Mouse (Mus musculus): Measurements from ENCODE around the gene Tnni3k. TPM values are rescaled to one million over a fixed set of nuclear protein-coding genes. Genes with fewer than 3 reads are reported as not detected.

Tnni3k gene
- total RNA-seq, 4 experiments from 2014 or later: not detected

DNA sequence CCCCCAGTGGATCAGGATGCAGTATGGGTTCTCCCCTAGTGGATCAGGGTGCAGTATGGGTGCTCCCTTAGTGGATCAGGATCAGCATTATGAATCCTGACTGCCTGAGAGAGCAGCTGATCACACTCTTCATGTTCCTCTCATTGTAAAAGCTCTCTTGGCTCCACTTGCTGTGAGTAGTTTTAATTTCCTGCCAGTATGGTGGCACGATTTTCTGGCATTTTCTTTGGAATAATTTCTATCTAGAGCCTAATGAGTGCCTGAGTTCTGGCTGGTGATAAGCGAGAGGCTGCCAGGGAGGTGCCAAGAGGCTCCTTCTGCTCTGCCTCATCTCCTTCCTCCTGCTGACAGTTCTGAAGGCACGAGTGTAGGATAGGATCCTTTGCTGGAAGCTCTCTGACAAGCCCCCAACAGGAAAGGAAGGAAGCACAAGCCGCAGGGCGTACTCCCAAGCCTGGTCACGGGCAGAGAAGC lies 109.5 kb downstream of the Tnni3k start:
- no peak for DNase-seq

DNA sequence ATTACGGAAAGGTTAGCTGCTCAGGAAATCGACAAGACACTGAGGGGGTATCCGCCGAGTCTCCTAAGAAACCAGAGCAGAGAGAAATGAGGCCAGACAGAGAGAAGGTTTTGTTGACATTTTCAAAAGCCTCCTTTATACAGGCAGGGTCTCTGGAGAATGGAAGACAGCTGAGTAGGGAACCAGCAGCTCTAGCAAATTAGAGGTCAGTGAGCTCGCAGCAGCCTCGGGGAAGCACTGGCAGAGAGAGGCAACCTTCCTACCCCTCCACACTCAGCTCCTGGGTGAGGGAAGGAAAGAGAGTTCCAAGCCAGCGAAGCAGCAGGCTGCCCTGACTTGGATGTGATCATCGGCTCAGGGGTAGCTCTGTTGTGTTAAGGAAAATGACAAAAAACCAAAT lies 127.5 kb downstream of the Tnni3k start:
- DNase-seq: no peak

DNA sequence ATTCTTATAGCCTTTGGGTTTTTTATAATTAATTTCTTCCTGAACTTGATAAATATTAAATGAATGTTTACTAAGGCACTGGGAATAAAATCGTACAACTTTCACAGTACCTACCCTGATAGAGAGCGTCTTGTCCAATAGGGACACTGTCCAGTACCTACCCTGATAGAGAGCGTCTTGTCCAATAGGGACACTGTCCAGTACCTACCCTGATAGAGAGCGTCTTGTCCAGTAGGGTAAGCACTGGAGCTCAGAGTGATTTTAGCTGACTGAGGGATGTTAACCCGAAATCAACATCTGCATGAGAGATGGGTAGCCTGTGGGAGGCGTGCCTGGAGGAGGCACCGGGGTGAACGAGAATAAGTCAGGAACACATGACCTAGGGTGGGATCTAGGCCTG lies 130.3 kb downstream of the Tnni3k start:
- no peak for DNase-seq

DNA sequence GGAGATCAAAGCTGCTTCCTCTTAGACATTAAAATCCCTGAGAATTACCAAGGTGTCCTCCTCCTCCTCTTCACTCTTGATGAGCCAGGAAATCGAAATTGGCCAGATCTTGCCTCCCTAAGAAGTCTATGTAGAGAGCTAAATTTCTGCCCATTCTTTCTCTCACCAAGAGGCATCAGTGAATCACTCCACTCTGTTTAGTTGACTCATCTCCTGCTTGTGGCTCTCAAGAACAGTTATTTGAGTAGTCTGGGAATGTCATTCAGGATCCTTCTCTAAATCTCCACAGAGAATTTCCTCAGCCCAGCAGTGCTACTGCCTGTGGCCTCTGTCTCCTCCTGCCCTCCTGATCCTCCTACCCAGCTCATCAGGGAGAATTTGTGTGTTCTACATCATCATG lies 139.6 kb downstream of the Tnni3k start:
- no peak for DNase-seq

DNA sequence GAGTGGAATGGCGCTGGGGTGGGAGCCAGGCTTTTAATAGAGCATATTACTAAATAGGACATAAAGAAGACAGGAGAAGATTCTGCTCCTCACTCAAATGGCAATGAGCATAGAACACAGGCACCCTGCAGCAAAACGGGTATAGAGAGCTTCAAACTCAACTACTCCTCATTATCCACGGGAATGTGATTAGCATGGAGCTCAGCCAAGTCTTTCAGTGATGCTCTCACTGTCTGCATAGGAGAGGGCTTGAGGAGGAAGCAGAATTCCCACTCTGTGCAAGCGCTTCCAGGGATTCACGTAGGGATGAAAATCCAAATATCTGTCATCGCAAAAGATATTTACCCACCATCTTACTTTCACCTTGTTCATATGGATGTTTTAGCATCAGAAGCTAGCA lies 141.6 kb downstream of the Tnni3k start:
- no peak for DNase-seq

DNA sequence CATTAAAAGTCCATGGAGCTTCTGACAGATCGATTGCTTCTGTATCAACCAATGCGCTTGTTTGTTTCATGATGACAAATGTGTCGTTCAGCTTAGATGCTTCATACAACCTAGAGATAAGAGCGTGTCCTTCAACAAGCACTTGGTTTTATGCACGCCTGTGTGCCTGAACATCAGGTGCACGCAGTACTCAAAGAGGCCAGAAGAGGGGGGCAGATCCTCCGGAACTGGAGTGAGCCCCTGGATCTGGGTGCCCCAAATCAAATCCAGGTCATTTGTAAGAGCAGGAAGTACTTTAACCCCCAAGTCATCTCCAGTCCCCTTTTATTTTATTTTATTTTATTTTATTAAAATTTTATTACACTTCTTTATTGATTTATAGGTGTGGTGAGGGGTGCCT lies 158.5 kb downstream of the Tnni3k start:
- DNase-seq: no peak

DNA sequence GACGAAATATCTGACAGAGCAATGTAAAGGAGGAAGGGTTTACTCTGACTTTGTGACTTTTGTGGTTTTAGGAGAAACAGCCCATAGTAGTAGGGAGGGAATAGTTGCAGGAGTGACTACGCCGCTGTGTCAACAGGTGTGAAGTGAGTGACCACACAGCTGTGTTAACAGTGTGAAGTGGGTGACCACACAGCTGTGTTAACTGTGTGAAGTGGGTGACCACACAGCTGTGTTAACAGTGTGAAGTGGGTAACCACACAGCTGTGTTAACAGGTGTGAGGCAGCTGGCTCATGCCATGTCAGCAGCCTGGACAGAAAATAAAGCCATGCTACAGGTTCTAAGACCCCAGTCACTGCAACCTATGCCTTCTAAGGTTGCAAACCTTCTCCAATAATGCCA lies 162.0 kb downstream of the Tnni3k start:
- DNase-seq: no peak

DNA sequence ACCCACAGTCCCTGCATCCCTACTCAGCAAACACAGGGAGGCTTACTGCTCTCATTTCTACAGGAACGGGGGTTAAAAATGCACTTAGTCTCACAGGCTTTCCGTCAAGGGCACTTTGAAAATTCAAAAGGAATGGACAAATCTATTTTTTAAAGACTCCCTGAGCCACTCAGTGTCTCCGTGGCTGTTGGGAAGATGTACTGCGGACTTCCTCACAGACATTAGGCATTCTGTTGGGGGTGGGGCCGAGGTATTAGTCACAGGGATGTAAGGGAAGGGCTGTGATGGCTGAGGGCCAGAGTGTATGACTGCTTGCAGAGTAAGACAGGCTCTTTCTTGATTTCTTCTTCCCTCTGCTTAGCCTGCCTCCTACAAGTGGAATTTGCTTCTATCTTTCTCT lies 169.8 kb downstream of the Tnni3k start:
- DNase-seq: peak; percentile 15

DNA sequence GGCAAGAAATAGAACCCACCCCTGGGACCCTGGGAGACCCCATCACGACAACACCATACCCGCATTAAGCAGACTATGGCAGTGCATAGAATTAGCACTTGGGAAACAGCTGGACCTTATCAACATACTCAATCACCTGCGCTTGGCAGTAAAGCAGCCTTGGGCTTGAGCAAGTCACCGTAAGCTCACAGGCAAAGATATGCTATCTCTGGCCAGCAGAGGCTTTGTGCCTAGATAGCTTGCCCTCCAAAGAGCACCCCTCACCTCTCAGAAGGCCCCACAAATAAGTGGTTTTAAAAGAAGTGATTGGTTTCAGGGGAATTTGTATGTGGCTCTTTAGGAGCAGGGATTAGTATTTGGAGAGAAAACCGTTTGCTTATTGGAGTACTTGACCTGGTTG lies 170.2 kb downstream of the Tnni3k start:
- no peak for DNase-seq

DNA sequence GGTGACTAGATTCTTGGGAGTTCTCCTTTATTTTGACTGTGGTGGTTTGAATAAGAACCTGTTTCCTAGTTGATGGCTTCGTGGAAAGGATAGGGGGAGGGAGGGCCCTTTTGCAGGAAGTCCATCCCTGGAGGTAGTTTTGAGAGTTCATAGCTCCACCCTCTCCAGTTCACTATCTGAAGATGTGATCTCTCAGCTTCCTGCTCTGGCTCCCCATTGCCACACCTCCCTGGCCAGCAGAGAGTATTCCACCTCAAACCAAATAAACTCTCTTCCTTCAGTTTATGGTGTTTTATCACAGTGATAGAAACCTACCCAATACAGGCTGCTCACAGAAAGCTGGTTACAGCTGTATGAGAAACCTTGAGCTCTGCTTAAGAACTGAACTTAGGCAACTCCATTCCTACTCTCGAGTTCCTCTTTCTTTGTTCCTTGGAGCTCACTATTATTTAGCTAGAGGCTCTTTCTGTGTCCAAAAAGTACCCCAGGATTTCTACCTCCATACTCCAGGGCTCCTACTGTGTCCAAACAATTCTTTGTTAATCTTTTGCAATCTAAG lies 173.7 kb downstream of the Tnni3k start:
- DNase-seq: no peak

DNA sequence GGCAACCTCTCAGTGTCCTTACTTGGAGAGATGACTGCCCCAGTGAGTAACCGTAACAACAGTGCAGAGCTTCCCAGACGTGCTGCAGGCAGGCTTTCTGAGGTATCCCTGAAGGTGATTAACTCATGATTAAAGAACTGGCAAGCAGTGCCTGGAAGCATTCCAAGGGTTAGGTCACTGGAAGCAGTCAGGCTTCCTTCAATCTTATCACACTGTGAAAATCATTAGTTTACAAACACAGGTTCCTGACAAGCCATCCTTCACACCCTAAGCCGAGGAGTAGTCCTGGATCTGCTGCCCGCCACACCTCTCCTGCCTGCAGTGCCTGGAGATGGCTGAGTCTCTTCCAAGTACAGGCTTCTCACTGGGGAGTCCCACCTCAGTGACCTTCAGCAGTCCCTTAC lies 174.7 kb downstream of the Tnni3k start:
- DNase-seq: peak; percentile 16

DNA sequence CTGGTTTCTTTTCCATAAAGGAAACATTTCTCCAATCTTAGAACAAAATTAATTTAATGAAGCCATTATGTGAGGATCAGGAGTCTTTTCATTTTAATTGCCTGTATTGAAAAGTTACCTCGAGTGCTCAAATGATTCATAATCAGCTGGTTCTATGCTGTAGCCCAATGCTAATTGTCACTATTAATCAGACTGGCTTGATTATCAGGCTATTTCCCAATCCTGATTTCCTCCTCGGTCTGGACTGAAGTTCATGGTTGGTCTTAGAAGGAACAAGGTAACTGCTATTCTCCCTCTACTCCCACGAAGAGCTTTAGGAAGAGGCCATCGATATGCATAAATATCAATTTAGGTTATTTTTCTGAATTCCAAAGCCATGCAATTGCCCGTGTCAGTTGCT lies 175.1 kb downstream of the Tnni3k start:
- DNase-seq: no peak

DNA sequence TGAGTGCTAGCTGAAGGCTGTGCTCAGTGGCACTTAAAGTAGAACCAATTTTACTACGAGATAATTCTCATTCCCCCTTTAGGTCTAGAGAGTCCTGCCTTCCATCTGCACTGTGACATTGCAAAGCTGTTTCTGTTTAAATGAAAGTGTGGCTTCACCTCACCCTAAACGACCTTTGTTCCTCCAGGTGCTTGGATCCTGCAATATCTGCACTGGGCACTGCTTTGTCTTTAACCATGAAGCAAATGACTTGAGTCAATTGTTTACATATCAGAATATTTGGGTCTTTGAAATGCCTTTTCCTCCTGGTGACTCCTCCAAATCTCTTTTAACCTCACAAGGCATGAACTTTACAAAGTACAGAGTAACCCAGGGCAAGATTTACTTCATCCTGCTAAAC lies 175.7 kb downstream of the Tnni3k start:
- no peak for DNase-seq

DNA sequence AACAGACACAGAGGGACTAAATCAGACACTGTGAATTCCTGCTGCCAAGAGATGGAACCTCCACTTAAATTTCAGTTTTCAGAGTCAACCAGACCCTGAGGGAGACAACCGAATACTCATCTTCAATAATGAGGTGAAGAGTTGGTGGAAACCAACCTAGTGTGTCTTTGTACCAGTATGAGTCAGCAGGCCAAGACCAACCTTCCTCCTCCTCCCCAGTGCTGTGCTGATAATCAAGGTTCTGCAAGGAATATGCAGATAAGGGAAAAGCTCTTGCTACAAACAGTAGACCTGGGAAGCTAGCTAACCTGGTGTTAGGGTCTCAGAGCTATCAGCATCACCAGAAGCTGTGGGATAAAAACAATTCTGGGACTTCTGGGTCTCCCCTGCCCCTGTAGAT lies 176.1 kb downstream of the Tnni3k start:
- no peak for DNase-seq

DNA sequence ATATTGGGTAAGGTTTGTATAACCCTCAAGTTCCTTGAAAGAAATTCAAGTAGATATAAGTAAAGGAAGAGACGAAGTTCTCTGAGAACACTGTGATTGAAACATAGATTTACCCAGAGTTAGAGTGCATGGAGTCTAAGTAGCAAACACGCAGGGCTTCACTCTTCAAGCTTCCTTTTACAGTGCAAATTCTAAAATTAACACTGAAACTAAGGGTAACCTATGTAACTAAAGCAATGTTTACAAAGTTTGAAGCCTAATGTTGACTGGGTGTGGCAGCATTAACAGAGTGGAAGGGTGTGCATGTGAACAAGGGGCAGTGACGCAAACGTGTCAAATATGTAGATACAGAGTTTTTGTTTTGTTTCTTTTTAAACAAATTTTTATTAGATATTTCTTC lies 186.4 kb downstream of the Tnni3k start:
- DNase-seq: no peak

DNA sequence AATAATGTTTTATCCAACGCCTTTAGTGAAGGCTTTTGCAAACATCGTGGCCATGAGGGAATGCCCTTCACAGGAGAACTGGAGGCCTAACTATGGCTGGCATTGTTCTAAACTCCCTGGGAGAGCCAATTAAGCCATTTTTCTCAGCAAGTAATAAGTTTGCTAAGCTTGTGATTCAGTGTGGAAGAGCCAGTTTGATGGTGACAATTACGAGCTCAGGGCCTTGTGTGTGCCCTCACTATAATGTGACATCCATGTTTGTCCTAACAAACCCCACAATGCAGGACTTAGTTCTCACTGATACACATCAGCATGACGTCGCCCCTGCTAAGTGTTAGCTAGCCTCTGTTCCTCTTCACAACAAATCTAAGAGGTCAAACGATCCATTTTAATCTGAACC lies 193.3 kb downstream of the Tnni3k start:
- DNase-seq: no peak

DNA sequence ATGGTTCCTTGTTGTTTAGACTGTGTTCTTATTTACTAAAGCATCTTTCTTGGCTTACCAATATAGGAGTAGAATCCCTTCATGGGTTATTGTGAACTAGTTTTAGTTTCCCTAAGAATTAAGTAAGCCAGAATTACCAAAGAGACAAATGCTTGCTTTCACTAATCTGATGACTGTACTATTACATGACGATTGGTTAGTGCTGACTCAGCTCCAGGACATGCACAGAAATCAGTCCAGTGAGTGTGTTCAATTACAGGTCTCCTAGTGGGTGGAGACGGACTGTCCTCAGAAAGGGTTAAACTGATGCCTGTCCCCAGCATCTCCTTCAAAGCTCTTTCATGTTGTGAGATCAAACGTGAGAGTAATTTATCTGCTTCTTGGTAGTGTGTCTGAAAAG lies 195.5 kb downstream of the Tnni3k start:
- no peak for DNase-seq

DNA sequence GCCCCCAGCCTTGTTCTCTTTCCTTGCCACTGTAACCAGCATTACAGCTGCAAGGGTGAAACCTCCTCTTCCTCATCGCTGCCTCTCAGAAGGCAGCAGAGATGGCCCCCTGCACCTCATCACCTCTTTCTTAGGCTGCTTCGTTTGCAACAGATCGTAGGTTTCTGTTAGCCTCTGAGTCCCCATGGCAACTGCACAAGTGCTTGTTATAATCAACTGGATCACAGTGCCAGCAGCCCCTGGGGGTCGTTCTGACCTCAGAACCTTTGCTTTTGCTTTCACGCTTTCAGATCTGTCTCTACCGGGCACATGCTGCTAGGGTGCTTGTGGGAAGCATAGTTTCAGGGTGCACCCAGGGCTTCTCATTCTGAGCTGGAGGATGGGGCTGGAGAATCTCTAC lies 201.9 kb downstream of the Tnni3k start:
- DNase-seq: no peak

DNA sequence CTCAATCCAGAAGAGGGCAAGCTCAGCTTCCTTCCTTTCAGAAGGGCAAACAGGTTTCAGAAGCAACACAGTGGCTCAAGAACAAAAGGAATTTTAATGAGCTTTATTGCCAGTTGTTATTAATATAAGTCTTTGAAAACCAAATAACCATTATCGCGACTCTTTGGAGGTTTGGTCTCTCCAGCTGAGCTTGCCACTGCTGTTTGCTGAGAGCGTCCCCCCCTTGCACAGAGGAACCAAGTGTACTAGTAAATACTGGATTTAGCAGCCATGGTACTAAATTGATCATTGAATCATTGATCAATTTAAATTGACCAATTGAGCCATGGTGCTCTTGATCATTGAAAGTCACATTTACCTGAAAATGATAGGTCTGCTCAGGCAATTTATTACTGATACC lies 202.9 kb downstream of the Tnni3k start:
- no peak for DNase-seq

DNA sequence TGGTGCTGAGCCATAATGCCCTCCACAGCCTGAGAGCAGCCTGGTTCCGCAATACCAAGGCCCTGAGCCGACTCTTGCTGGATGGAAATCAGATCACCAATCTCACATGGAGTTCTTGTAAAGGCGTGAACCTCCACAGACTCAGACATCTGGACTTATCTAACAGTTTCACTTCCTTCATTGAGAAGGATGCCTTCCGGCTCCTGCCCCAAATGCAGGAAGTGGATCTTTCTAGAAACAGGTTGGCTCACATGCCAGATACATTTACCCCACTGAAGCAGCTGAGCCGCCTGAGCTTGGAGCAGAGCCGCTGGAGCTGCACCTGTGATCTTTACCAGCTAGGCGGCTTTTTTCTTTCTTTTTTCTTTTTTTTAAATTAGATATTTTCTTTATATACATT lies 213.0 kb downstream of the Tnni3k start:
- DNase-seq: no peak

DNA sequence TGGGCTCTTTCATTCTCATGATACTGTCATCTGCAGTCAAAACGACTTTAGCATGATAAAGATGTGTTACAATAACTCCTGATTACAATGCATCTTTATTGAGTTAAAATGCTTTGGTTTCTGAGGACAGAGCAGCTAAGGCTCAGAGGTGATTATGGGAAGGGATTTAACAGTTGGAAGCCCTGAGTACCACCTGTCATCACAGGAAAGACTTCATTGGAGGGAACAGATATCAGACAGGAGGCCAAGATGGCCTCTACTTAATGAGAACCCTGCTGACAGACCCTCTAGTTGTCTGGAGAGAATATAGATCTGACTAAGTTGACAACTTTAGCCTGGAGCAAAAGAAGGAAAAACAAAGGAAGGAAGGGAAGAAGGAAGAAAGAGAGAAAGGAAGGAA lies 214.1 kb downstream of the Tnni3k start:
- DNase-seq: no peak

DNA sequence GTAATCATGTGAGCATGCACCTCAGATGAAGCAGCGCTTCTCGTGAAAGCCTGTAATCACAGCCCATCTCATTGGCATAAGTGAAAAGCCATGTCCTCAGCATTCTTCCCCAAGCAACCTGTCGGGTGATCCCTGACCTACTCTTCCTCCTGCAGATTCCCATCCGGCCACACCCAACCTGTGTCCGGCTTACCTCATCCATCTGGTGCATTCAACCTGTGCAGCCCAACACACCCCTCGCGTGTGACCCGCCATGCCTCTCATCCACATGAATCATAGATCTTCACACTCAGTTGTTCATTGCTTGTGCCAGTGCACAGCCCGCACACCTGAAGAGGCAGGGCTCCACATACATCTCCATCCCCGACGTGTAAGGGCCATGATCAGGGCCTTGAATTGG lies 217.3 kb downstream of the Tnni3k start:
- no peak for DNase-seq

DNA sequence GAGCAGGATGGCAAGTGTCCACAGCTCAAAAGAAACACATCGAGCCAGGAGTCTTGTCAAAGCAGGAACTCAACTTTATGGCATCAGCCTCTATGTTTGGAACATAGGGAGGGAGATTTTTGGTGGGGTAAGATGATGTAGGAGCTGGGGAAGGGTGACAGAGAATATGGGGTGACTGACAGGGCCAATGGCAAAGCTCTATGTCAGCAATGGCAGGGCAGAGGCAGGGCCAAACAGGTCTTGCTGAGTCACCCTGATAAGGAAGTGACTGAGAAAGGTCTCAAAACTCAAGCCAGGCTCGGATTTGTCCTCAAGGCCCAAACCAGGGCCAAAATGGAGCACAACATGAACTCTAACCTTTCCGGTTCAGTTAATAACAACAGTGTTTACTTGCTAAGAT lies 219.1 kb downstream of the Tnni3k start:
- DNase-seq: no peak

DNA sequence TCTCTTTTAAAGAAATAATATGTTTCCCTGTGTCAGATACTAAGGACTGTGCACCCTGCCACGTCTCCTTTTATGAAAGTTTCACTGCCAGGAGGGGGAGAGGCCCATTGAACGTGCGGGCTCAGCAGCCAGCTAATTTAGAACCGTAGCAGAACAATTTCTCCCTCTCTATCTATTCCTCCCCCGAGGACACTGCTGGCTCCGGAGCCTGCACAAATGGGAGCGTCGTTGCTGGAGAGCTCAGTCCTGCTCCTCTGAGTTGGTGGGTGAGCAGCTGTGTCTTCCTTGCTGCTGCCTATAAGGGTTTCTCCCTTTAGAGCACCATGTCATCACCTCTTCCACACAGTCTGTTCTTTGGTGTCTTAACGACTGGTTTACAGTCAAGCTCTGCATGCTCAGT lies 220.8 kb downstream of the Tnni3k start:
- no peak for DNase-seq

DNA sequence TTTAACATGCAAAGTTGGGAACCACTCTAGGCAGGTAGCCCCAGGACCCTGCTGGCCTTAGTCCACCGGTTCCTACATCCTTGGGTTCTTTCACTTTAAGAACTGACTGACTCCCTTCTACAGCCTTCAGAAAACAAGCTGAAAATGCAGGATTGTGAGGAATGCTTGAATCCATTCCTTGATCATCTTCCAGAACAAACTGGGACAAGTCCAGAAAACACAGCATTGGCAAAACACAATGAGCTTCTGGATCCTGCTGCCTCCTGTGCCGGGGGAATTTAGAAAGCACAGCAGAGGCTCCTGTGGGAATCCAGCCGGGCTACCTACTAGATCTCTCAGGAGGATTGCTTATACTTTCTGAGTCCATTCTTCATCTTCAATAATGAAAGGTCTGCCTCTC lies 229.5 kb downstream of the Tnni3k start:
- no peak for DNase-seq

DNA sequence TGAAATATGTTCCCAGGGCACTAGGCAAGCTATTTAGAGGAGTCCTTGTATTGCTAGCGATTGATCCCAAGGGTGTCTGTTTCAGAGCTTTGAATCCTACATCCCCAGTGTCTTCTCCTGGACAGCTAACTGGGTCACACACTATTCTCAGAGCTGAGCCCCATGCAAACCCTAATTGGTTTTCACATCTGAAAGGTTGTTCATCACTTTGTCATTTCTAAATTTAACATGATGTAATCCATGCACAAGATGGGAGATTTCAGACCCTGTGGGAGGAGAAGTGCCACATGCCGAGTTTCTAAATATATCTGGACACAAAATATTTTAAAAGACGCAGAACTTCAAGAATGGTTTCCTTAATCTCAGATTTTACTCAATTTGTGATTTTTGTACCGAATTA lies 230.5 kb downstream of the Tnni3k start:
- no peak for DNase-seq
